Mouse (Mus musculus) left cerebral cortex, adult 8-10 months (tissue): ENCODE data around the gene Chst2. TPM values are rescaled to one million over a fixed set of nuclear protein-coding genes. Genes with fewer than 3 reads are reported as not detected.

Source experiments
- DNase-seq, 2 experiments: peaks; one replicate each; pipeline ENCODE4 v3.0.0; 2022; ENCODE audit warnings: low spot score in 2 of 2
- total RNA-seq, 4 experiments: library from RNA; stranded (reverse); gene quantifications; 2 replicates each; pipeline ENCODE4 v1.2.4; 2022

Chst2 gene
- 10 to 100 TPM; 63.9 to 66.7 (median 66.2) TPM for total RNA-seq

GRCm38 (mm10) chr9:95406571-95407561 is at the start of gene Chst2:
Chst2 (minus strand) TSS chr9:95406722.
- DNase-seq = peak; percentile 77 to 87

GRCm38 (mm10) chr9:95451931-95452330 is 45.4 kb upstream of the Chst2 start:
- no peak for DNase-seq

- DNase-seq = no peak
These were observed 44.1 kb upstream of the Chst2 start for GRCm38 (mm10) chr9:95450586-95450985.

- no peak for DNase-seq
These were observed 35.8 kb upstream of the Chst2 start for GRCm38 (mm10) chr9:95442321-95442731.

GRCm38 (mm10) chr9:95437883-95438282 is 31.4 kb upstream of the Chst2 start:
- DNase-seq = no peak

GRCm38 (mm10) chr9:95436294-95436613 is 29.7 kb upstream of the Chst2 start:
- DNase-seq = no peak

GRCm38 (mm10) chr9:95435506-95436293 is 29.2 kb upstream of the Chst2 start:
- DNase-seq = no peak

GRCm38 (mm10) chr9:95428277-95428676 is 21.8 kb upstream of the Chst2 start:
- no peak for DNase-seq

- no peak for DNase-seq
These were observed 7.4 kb upstream of the Chst2 start for GRCm38 (mm10) chr9:95413911-95414310.

- no peak for DNase-seq
These were observed 5.5 kb upstream of the Chst2 start for GRCm38 (mm10) chr9:95412047-95412446.

- DNase-seq = no peak
These were observed 1.2 kb upstream of the Chst2 start for GRCm38 (mm10) chr9:95407586-95408220.

GRCm38 (mm10) chr9:95405946-95406570 is 464 bp downstream of the Chst2 start:
- DNase-seq = peak in 1 of 2 experiments; percentile 41

- peak; percentile 71 to 82 for DNase-seq
These were observed 994 bp downstream of the Chst2 start for GRCm38 (mm10) chr9:95405511-95405945.

- DNase-seq = peak in 1 of 2 experiments; percentile 17
These were observed 1.6 kb downstream of the Chst2 start for GRCm38 (mm10) chr9:95404811-95405465.

GRCm38 (mm10) chr9:95401686-95402085 is 4.8 kb downstream of the Chst2 start:
- DNase-seq = no peak

- no peak for DNase-seq
These were observed 14.5 kb downstream of the Chst2 start for GRCm38 (mm10) chr9:95392011-95392410.

- no peak for DNase-seq
These were observed 16.6 kb downstream of the Chst2 start for GRCm38 (mm10) chr9:95389956-95390355.

- DNase-seq = no peak
These were observed 18.6 kb downstream of the Chst2 start for GRCm38 (mm10) chr9:95387881-95388380.

GRCm38 (mm10) chr9:95375966-95376365 is 30.6 kb downstream of the Chst2 start:
- DNase-seq = no peak

GRCm38 (mm10) chr9:95375336-95375735 is 31.2 kb downstream of the Chst2 start:
- no peak for DNase-seq
